Mouse (Mus musculus) E14TG2a.4 (cell line): ENCODE data around the gene Zbtb20.

Source experiments
- H3K27me3 ChIP-seq: 2 replicates; pipeline ENCODE4 v1.6.1; 2014; ENCODE audit warnings: low read length, control low read depth; ENCODE audit not compliant: insufficient read depth
- H3K36me3 ChIP-seq: 2 replicates; pipeline ENCODE4 v1.6.1; 2014; ENCODE audit warnings: low read length, control low read depth; ENCODE audit not compliant: insufficient read depth
- H3K4me1 ChIP-seq: replicated peaks from 2 replicates; pipeline ENCODE4 v1.6.1; 2014; ENCODE audit warnings: low read depth, low read length, control low read depth
- H3K4me3 ChIP-seq: replicated peaks from 2 replicates; pipeline ENCODE4 v1.5.1; 2014; ENCODE audit warnings: mild to moderate bottlenecking, low read length
- H3K9me3 ChIP-seq: 2 replicates; pipeline ENCODE4 v1.6.1; 2014; ENCODE audit warnings: low read length, control low read depth
- CTCF ChIP-seq: conservative IDR thresholded peaks from 2 replicates; pipeline ENCODE4 v1.5.1; 2014; ENCODE audit warnings: low read length
- NANOG ChIP-seq: IDR thresholded peaks from 2 replicates; pipeline ENCODE4 v1.6.1; 2014; ENCODE audit warnings: borderline replicate concordance, low read length, mixed read lengths
- POU5F1 ChIP-seq: IDR thresholded peaks from 2 replicates; pipeline ENCODE4 v1.6.1; 2014; ENCODE audit warnings: low read length, borderline replicate concordance

Zbtb20 gene

DNA sequence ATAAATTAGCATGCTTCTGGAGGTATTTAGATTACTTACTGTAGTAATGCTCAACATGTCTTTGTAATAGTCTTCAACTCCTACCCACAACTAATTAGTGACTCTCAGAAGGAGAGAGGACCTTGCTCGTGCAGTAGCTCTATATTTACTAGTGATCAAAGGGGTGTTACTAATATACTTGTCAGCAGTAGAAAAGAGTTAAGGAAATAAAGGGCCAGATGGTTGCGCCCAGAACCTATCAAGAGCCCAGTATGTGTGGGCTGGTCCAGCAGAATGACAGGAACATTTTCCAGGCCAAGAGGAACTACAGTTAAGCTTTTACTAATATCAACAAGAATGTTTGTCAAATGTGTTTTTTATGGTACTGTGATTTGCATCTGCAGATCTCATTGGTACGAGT is 153.6 kb downstream of the Zbtb20 start:
- no peaks in the 10 kb centered on the region for H3K9me3 ChIP-seq
- no peaks in the 10 kb centered on the region for H3K4me1 ChIP-seq
- no peak for TF ChIP-seq POU5F1
- TF ChIP-seq CTCF: no peak
- TF ChIP-seq NANOG: no peak
- H3K4me3 ChIP-seq: no peak overlapping the region
- H3K27me3 ChIP-seq: no peaks in the 10 kb centered on the region
- H3K36me3 ChIP-seq: no peaks in the 10 kb centered on the region

DNA sequence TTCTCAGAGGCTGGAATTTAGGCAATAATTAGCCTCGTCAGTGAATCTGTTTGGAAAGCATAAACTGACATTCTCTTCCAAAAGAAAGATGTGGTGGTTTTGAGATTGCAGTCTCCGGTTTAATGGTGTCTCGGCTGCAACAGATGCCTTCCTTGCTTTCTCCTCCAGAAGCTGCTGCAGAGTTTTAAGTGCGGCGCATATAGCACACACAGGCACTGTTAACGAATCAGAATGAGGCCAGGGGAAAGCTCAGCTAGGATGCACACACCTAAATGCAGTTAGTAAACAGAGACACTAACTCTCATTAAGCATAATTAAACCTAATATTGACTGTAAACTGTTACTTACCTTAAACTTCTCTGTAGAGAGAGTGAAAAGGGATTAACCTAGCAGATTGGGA is 160.0 kb downstream of the Zbtb20 start:
- Histone ChIP-seq H3K9me3 (no peaks in the 10 kb centered on the region), H3K27me3 (no peaks in the 10 kb centered on the region)
- TF ChIP-seq CTCF: no peak
- TF ChIP-seq NANOG: no peak
- no peak for TF ChIP-seq POU5F1

DNA sequence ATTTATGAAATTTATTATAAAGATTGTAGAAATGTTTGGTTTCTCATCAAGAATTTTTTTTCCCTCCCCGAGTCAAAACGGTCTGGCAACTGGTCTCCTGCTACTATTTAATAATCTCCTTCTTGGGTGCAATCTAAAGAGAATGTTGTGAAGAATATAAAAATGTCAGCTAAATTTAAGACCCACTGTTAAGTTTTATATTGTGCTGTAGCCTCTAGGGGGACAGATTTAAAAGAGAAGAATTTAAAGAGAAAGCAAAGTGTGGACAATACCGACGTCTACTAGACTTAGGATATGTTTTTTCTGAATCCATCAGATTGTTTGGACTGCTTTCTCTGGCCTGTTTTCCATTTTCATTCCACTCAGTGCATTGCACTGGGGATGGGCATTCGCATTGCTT is 160.8 kb downstream of the Zbtb20 start:
- Histone ChIP-seq H3K4me3 (no peak overlapping the region), H3K36me3 (no peaks in the 10 kb centered on the region), H3K4me1 (no peaks in the 10 kb centered on the region), H3K27me3 (no peaks in the 10 kb centered on the region), H3K9me3 (no peaks in the 10 kb centered on the region)
- TF ChIP-seq NANOG (no peak), CTCF (no peak), POU5F1 (no peak)

More for the DNA sequence above, 160.0 kb downstream of the Zbtb20 start:
- no peaks in the 10 kb centered on the region for H3K4me1 ChIP-seq
- no peaks in the 10 kb centered on the region for H3K36me3 ChIP-seq
- H3K4me3 ChIP-seq: no peak overlapping the region

DNA sequence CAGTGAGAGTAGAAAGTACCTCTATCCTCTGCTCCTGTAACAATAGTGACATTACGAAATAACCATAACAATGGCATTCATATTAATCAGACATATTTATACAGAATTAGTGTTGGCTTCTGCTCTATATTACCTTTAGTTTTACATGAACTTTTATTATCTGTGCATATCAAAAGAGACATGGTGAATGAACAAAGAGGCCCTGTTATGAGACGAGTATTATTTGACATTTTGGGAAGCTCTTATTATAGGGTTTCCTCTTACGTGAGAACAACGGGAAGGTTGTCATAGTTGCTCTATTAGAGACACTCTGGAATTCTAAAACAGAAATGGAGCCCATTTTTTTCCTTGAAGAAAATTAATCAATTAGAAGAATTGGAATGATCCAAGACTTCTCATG is 161.6 kb downstream of the Zbtb20 start:
- H3K9me3 ChIP-seq: no peaks in the 10 kb centered on the region
- H3K36me3 ChIP-seq: no peaks in the 10 kb centered on the region
- H3K4me1 ChIP-seq: no peaks in the 10 kb centered on the region
- H3K27me3 ChIP-seq: no peaks in the 10 kb centered on the region
- TF ChIP-seq NANOG (no peak), POU5F1 (no peak), CTCF (no peak)
- no peak overlapping the region for H3K4me3 ChIP-seq

DNA sequence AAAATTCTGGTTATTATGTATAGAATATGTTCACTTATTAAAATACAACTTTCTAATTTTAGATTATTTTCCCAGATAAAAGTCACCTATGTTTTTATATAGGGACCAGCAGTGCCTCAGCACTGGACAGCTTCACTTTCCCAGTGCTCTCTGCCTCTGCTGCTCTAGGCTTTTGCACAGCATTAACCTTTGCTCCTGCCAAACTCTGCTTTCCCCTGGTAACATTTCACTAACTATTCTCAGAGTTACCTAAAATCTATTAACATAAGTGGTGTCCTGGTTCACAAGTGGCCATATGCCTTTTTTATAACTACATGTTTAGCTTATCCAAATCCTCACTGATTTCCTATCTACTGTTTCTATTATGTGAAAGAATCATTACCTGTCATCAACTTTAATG is 169.9 kb downstream of the Zbtb20 start:
- H3K27me3 ChIP-seq: no peaks in the 10 kb centered on the region
- no peak overlapping the region for H3K4me3 ChIP-seq
- H3K4me1 ChIP-seq: no peaks in the 10 kb centered on the region
- no peaks in the 10 kb centered on the region for H3K36me3 ChIP-seq
- TF ChIP-seq POU5F1 (no peak), NANOG (no peak)
- no peaks in the 10 kb centered on the region for H3K9me3 ChIP-seq

DNA sequence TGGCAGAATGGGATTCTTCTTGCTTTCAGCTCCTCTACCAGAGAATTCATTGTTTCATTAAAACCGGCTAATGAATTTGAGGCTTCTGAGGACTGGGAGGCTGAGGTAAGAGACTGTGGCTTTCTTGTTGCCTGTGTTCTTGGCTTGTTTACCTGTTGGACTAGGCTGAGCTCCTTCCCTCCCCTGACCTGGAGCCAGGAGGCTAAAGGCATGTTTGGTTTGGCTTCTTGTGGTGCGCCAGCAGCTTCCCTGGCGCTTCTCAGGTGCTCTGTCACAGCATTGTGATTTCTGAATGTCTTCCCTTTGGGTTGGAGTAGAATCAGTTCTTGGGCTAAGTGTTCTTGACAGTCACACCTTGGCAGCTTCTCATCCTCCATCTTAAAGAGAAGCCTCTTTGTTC is 171.0 kb downstream of the Zbtb20 start:
- TF ChIP-seq NANOG (no peak), POU5F1 (no peak), CTCF (no peak)
- no peaks in the 10 kb centered on the region for H3K36me3 ChIP-seq

DNA sequence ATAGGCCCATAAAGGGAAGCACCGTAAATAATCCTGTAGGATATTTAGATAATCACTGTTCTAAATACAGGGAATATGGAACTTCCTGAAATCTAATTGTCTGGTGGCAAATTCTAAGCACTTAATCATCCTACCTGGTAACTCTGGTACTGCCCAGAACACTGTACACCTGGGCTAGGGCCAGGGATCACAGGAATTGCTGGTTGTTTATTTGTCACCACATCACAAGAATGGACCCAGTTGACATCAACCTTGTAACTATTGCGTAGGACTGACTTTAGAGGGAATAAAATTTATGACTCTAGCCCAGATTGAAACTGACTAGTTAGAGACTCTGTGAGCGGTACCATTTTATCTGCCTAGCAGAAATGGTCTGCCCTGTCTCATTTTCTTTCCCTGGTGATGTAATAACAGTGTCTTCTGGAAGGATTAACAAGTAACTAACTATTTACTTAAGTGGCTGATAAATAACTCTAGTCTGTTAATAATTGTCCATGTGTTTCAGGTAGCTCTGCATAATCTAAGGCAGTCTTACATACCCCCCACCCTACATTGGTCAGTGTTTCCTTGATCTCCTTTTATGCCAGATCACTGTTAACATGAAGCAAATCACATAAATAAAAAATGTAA is 194.1 kb downstream of the Zbtb20 start:
- Histone ChIP-seq H3K4me3 (no peak overlapping the region), H3K27me3 (no peaks in the 10 kb centered on the region), H3K9me3 (no peaks in the 10 kb centered on the region), H3K36me3 (no peaks in the 10 kb centered on the region), H3K4me1 (no peaks in the 10 kb centered on the region)
- TF ChIP-seq CTCF: no peak
- no peak for TF ChIP-seq POU5F1
- no peak for TF ChIP-seq NANOG

More for the DNA sequence above, 171.0 kb downstream of the Zbtb20 start:
- Histone ChIP-seq H3K27me3 (no peaks in the 10 kb centered on the region), H3K4me1 (no peaks in the 10 kb centered on the region), H3K4me3 (no peak overlapping the region), H3K9me3 (no peaks in the 10 kb centered on the region)

DNA sequence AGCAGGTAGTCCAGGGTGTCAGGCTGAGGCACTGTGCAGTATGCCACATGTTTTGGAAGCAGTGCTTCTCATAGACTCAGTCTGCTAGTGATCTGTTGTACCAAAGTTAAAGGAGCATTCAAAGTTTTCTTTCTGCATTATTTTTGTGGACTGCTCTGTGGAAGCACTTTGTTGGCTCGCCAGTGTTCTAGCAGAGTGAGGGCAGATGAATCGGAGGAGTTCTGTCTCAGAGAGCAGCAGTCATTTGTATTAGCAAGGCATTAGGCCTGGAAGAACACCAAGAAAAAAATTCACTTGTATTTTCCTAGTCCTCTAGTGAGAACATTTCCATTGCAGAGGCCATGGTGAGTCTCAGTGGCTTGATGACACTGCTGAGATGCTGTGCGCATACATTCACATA is 196.2 kb downstream of the Zbtb20 start:
- Histone ChIP-seq H3K27me3 (no peaks in the 10 kb centered on the region), H3K36me3 (no peaks in the 10 kb centered on the region), H3K4me1 (no peaks in the 10 kb centered on the region), H3K4me3 (no peak overlapping the region), H3K9me3 (no peaks in the 10 kb centered on the region)
- TF ChIP-seq NANOG: no peak
- no peak for TF ChIP-seq POU5F1
- TF ChIP-seq CTCF: no peak

DNA sequence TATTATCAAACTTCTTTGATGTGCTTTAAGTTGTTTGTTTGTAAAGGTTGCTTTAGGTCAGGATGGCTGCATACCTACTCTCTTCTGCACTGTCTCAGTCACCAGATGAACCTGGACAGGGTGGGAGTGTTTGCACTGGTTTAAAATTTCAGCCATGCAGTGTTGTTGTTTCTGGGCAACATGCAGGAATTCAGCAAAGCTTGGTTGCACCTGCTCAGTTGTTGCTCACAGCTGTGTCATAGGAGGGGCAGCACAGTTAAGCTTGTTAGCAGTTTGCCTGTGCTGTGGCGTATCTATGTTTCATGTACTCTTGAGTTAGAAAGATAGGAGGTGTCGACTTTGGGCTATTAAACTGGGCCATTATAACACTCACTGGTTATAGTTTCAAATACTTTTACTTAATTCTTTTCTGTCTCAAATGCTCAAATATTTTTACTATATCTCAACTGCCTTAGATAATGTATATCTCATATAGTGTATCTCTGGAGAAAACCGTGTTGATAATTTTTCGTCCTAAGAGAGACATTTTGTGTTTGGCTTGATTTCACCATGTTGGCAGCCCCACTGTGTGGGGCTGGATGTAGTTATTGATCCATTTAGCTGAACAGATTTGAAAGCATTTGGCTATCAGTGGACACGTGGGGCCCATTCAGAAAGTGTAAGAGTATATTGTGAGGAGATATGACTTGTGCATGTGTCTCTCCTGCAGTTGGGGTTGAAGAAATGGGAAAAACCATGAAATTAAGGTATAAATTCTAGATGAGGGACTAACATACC is 197.3 kb downstream of the Zbtb20 start:
- TF ChIP-seq NANOG (no peak), CTCF (no peak), POU5F1 (no peak)
- Histone ChIP-seq H3K9me3 (no peaks in the 10 kb centered on the region), H3K4me3 (no peak overlapping the region), H3K36me3 (no peaks in the 10 kb centered on the region), H3K27me3 (no peaks in the 10 kb centered on the region), H3K4me1 (no peaks in the 10 kb centered on the region)
